Mouse (Mus musculus) embryo, embryonic 10 days (tissue): ENCODE data around the gene Trp53bp1.
A peak's percentile ranks its signal among the peaks of the same experiment; 100 is the strongest.

Source experiments
- DNase-seq: peaks from one replicate; pipeline ENCODE4 v3.0.0-alpha.2; 2015; ENCODE audit warnings: low spot score

Trp53bp1 gene

DNA sequence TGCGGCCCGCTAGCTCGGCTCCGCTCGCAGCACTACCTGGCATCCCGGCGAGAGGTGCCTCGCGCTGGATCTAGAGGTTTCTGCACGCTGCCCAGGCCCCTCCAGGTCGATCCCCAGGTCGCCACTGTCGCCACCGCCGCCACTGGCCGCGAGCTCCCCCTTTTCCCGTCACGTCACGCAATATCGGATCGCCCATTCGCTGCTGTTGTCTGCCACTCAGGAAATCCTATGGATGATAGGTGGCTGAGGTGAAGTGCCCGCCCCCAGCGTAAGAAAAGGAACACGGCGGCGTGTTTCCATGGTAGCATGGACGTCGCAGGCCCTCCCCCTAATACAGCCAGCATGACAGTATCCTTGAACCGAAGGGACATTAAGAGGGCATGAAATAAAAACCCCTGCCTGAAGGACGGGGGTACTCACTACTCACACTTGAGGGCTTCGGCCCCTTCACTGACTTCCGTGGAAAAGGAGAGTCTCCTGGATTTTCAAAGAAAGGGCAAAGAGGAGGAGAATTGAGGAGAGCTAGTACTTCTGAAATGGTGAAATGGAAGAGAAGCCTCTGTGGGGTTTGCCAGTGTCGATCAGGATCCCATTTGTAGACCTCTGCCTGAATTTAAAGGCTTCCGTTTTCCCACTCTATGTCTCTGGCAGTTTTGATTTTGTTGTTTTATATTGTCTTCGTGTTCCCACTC, at the start of gene Trp53bp1:
Trp53bp1 (minus strand) TSS at position 172 of the 692 bp plus-strand sequence.
- peak; percentile 98 for DNase-seq

DNA sequence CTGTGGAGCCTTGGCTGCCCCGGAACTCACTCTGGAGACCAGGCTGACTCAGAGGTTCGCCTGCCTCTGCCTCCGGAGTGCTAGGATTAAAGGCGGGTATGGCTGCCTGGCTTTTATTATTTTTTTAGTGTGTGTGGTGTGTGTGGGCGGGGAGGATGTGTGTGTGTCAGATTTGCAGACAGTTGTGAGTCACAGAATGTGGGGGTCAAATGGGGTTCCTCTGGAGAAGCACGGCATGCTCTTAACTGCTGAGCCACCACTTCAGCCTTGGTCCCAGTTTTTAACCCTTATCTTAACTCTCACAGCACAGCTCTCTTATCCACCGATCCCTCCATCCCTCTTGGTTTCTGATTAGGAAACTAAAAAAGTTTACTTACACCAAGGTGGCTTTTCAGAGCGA, 45.1 kb upstream of the Trp53bp1 start:
- DNase-seq: no peak

DNA sequence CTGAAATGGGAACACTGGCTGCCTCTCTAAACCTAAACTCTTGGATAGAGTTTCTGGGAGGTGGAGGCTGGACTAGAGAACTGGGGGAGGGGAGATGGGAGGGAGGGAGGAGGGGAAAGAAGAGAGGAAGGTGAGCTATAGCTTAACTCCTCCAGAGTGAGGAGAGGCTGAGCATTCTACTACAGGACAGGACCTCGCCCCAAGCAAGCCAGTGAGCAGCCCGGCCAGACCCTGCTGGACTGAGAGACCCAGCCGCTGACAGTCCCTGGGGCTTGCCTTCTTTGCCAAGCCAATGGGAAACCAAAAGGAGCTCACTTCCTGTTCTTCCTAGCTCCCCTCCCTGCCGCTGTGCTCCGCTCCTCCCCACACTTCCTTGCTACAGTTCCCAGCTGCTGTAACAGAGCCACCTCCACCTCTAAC, 37.8 kb upstream of the Trp53bp1 start:
- DNase-seq: peak; percentile 19

DNA sequence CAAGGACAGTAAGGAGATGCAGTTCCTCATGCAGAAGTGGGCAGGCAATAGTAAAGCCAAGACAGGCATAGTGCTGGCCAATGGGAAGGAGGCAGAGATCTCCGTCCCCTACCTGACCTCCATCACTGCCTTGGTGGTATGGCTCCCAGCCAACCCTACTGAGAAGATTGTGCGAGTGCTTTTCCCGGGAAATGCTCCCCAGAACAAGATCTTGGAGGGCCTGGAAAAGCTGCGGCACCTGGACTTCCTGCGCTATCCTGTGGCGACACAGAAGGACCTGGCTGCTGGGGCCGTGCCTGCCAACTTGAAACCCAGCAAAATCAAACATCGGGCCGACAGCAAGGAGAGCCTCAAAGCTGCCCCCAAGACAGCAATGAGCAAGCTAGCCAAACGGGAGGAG, 28.8 kb upstream of the Trp53bp1 start:
- DNase-seq: no peak

DNA sequence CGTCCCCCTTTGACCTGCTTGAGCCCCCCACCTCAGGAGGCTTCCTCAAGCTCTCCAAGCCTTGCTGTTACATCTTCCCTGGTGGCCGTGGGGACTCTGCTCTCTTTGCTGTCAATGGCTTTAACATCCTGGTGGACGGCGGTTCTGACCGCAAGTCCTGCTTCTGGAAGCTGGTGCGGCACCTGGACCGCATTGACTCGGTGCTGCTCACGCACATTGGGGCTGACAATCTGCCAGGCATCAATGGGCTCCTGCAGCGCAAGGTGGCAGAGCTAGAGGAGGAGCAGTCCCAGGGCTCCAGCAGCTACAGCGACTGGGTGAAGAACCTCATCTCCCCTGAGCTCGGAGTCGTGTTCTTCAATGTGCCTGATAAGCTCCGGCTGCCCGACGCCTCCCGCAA, 28.3 kb upstream of the Trp53bp1 start:
- DNase-seq: no peak

DNA sequence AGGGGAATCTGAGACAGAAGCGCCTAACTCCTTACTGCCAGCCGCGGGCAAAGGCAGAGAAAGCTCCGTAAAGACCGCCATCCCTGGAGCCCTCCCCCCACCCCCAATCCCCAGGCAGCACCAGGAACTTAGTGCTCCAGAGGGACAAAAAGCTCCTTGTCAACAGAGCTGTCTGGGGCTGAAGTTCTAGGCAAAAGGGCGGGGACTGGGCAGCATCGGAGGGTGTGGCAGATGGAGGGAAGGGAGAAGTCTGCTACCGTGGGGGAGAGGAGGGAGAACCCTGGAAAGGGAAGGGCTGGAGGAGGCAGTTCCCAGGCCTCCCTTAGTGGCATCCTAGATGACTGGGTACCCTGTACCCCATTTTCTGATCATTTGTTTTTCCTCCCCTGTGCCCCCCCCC, 26.9 kb upstream of the Trp53bp1 start:
- DNase-seq: peak; percentile 29

DNA sequence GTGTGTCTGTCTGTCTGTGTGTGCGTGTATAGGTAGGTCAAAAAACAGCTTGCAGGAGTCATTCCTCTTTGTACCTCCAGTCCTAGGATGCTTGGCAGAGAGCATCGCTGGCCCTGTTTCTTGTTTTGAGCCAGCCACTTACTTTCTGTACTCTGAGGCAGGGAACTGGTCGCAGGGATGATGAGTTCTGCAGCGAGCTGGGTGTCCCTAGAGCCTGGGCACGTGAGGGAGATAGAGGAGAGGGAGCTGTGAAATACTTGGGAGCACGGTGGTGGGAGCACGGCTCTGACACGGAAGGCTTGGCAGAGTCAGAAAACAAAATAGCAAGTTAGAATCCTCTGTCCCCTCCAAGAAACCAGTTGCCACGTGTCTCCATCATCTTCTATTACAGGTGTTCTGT, 26.5 kb upstream of the Trp53bp1 start:
- DNase-seq: no peak

DNA sequence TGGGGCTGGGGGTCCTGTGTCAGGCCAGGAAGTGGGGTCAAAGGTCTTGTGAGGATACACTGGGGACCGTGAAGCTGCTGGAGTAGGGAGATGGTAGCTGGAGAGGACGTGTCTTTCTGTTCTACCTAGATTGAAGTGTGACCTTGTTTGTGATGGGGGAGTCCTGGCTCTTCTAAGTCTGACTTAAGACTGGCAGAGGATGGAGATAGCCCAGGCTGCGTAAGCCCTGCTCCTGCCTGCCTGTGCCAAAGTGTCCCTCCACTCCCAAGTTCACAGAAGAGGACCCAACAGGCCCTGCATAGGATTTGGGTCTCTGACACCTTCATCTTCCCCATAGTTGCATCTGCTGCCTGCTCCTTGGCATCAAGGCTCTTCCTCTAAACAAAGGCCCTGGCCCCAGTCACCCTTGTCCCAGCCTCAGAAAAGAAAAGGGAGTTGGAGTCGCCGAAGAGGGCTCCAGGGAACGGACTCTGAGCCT, 25.6 kb upstream of the Trp53bp1 start:
- DNase-seq: no peak

DNA sequence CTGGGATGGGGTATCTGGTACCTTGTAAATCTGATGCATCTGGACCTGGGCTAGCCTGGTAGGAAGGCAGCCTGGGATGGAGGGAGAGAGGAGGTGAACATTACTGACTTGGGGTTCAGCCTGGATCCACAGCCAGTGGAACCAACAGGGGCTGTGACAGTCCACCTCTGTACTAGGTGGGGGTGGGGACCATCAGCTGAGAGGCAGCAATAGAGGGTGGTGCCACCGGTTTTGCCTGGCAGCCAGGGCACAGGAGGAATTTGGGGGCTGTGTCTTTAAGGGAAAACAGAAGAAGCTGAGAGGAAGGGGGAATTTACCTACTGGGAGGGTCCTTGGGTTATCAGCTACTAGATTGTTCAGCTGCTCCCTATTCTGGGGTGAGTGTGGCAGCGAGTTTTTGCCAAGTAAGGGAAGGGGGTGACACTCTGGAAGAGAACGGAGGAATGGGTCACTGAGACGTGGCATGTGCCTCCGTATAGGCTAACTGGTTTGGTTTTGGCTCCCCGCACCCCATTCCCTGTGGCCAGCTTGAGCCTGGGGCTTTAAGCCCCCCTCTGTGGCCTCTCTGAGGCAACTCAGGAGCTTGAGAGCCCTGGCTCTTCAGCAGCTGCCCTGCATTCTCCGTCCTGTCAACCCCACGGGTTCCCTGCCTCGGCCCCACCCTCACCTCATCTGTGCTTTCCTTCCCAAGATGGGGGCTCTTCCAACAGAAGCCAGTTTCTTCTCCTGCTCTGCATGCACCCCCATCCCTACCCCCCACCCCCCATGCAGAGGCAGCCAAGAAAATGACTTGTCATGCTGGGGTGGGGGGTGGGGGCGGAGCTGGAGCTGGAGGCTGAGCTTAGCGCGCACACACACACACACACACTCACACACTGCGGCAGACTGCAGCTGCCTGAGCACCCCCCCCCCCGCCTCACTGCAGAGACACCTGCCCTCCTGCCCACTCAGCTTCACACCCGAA, 24.7 kb upstream of the Trp53bp1 start:
- DNase-seq: peak; percentile 33

DNA sequence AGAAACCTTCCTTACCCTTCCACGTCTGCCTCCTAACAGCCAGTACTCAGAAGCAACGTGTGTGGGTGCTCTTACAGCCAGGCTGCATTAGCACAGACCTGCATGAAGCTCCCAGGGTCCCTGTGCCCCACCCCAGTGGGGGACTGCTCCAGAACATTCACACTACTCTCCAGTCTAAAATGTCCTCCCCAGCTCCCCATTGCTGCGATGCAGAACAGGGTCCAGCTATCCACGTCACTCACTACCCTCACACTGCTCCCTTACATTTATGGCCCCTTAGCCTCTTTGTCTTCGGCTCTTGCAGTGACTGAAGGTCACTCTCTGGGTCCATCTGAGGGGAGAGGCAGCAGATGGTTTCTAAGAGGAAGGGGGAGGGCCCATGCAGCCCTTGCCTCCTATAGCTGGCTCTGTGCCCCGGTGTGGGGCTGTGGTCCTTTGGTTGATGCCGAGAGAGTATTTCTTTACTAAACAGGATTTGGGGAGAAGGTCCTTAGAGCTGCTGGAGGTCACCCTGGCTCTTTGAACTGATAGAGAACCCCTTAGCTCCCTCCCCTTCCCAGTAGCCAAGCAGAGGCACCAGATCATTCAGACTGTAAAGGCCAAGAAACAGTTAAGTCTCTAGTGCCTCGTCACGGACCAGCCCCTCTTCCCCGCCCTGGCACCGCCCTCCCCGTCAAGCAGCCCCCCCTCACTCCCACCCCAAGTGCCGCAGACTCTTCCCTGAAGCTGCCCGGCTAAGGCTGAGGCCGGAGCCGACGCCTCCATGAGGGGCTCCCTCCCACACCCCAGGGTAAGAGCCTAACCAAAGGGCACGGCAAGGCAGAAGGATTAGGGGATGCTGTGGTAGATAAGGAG, 23.8 kb upstream of the Trp53bp1 start:
- DNase-seq: peak; percentile 63

DNA sequence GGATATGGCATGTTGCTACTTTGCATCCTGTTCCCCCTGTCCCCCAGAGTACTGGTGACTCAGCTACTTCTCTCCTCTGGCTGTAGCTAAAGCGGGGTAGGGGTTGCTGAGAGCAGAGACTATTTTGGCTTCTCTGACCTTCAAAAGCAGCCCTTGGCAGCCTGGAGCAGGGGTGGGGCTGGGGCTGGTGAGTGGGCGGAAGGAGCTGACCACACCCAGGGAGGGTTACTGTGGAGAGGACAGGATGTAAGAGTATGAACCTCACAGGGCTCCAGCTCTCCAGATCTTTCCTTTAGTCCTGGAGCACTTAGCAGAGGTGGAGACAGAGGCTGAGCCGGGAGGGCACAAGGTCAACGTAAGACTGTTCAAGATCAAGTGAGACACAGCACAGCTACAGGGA, 23.0 kb upstream of the Trp53bp1 start:
- DNase-seq: peak; percentile 50

DNA sequence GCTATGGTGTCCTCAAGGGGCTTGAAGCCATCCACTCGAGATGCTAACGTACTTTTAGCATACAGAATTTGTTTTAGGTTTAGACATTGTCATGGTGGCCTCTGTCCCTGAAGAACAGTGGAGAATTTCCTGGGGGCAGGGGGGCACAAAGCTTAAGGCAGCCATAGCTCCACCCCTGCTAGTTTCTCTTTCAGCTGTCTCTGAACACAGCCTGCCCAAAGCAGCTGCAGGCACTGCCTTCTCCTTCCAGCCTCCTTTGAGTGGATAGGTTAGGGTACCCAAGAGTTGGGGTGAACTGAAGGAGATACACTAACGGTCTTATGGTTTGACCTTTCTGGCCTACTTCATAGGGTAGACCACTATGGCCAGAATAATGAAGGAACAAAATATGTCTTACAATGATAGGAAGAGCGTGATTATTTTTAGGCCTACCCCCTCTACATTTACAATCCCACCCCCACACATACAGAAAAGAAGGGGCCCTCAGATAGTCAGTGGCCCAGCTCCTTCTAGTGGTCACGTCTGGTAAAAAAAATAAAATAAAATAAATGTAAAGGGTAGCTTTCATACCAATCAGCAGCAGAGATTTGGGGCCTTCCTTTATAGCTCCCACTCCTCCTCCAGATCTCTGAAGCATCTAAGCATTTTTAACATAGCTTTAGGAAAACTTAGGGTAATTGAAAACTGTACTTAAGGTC, 21.3 kb upstream of the Trp53bp1 start:
- DNase-seq: no peak

DNA sequence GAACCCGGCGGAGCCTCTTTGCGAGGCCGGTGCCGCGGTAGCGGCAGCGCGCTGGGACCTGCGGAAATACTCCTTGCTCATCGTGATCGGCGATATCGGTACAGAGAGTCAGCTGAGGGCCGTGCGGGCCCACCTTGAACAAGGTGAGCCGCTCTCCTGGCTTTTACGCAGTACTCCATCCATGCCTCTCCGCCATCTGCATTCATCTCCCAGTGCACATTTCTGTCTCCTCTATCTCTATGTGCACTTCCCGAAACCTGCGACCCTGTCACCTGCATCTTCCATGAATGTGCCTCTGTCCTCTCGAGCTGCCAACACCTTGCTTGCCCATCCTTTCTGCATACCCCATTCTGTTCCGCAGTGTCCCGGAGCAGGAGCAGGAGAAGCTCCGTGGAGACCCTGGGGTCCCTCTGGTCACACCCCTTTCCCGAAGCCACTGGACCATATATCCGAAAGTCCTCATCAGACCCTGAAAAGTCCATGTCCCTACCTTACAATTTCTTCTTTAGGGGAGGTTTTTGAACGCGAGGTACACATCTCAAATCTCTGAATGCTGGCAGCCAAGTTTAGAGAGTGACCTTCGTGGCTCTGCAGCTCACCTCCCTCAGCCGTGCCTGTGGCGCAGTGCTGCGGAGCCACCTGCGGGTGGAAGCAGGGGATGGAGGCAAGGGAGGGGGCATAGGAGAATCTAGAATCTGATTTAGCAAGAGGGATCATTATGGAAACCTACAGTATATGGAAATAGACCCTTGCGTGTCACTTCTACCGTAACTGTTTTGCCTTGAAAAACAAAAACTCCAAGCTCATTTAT, 18.7 kb upstream of the Trp53bp1 start:
- peak; percentile 31 for DNase-seq

DNA sequence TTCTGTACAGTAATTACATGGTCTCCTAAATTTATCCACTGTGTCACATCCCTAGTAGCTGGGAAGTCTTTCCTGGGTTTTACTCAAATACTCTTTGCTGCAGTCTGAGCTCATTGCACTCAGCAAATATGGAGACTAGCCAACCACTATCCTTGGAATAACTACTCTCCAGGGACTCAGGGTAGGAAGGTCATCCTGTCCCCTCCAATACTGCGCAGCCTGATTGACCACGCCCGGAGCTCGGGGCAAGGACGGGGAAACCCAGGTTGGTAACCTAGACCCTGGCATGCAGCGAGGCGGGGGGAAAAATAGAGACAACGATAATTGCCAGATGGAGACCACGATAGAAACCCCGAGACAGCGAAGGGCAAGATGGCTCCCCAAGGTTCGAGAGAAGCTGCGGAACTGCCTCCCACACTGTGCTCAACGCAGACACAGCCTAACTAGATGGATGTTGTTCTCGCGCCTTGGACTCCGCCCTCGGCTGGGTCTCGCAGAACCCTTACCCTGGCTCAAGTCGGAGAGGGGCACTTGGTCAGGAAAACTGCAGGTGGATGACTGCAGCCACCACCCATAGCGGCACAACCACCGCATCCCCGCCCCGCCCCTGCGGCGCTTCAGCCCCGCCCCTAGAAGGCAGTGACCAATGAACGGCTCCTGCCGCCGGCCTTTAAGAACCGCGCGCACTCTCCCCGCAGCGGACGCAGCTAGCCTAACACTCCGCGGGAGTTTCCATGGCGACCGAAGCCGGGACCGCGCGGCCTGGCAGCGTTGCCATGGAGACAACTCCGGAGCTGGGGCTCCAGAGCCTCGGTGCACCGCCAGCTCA, 17.9 kb upstream of the Trp53bp1 start, which contains the start of gene Map1a:
Map1a (plus strand) TSS at position 700 of the 829 bp plus-strand sequence.
- peak; percentile 98 for DNase-seq

DNA sequence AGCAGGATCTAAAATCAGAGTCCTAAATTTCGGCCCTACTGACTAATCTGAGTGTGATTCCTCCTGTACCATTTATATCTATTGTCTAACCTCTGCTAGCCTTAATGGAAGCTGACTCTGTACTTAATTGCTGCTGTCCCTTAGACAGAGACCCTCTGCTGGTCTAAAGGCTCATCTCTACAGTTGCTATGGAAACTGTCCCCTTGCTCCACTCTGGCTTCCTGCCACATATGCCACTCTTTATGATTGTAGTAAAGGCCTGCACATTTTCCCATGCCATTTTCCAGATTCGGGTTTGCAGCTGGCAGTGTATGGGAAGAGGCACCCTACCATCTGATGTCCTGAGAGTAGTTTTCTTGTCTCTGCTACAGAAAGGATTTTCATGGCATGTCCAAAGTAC, 16.6 kb upstream of the Trp53bp1 start:
- no peak for DNase-seq

DNA sequence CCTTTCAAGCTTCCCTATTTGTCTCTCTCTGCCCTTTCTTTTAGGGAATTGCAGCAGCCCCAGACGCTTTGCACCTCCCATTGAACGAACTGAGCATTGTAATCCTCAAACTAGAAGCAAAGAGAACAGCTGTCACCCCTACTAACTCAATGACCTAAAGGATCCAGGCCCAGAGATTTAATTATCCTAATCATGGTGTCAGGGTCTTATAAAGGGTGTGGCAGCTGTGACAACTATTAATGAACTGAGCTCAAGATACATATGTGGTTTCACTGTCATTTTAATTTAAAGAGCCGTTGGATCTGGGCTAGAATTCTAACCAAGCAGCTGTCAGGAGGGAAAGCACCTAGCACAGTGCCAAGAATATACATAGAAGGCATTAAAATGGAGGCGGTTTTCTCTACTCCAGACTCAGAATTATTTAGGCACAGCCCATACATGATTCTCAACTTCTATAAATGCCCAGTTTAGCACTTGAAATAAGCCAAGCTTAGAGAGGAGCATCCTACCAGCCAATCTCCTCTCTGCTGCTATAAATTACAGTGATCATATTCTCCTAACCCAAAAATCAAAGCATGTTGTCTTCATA, 815 bp upstream of the Trp53bp1 start:
- DNase-seq: no peak

DNA sequence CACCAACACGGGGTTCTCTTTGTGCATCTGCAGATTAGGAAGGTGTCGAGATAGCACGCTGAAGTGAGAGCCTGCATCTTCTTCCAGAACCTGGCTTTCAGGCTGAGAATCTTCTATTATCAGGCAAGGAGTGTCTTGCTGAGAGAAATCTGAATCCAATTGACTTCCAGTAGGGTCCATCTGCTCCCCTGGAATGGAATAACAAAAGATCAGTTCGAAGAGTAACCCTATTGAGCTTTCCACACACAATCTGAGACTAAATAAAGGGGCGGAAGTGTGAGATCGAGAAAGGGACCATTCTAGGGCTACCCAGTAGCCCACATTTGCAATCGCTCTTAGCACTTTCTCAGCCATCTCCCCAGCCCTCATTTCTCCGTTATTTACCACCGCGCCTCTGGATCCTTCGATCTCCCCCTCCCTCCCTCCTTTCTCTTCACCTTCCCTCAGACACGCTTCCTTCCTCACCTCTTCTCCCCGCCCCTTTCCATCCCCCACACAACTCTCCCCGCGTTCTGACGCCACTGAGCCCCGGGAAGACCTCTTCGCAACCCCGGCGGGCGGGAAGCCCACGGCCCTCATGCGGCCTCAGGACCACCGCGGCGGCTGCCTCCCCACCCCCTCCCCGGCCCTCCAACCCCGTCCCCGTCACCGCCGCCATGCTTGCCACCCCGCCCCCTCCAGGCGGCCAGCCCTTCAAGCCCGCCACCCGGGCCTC, 529 bp downstream of the Trp53bp1 start:
- DNase-seq: peak; percentile 60

DNA sequence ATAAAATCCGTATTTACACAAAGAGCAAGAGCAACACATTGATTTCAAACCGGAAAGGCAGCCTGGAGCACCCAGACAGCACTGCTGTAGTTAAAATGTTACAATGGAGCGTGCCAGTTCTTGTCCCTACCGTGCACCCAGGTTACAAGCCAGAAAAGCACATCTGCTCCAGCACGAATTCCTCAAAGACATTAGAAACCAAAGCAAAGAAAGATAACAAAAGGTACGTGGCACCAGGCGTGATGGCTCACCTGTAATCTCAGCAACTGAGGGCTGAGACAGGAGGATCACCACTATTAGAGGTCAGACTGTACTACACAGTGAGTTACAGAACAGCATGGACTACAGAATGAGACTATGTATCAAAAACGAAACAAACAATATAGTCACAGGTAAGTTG, 2.8 kb downstream of the Trp53bp1 start:
- DNase-seq: no peak

DNA sequence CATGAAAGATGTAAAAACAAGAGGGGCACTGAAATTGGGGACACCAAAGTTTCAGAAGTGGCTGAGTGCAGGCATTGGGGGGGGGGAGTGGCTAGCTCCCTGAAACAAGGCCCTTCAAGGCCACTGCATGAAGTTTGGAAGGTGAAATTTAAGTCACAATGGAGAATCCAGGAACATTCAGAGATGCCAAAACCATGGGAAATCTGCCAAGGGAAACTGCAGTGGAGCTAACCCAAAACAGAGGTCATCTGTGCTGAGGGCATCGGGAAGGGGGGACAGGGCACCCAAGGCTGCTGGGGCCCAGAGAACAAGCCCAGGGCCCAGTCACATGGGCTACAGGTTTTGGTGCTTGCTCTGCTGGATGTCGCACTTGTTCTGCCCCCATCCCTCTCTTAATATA, 21.4 kb downstream of the Trp53bp1 start:
- DNase-seq: no peak
